Mouse (Mus musculus) lung, postnatal 25 days (tissue): Measurements from ENCODE around the gene Wfdc2.
A peak's percentile ranks its signal among the peaks of the same experiment; 100 is the strongest.
"Not testable (repeated sequence)": the region's sequence is repeated elsewhere in the genome, so short reads cannot be mapped to it uniquely, and the experiment has no call there.

Experiments
- DNase-seq: peaks from one replicate; pipeline ENCODE4 v3.0.0; 2022; ENCODE audit warnings: low spot score

Gene Wfdc2

GRCm38 (mm10) chr2:164549338-164549737, 12.9 kb upstream of the Wfdc2 start:
- DNase-seq = peak; percentile 77

DNA sequence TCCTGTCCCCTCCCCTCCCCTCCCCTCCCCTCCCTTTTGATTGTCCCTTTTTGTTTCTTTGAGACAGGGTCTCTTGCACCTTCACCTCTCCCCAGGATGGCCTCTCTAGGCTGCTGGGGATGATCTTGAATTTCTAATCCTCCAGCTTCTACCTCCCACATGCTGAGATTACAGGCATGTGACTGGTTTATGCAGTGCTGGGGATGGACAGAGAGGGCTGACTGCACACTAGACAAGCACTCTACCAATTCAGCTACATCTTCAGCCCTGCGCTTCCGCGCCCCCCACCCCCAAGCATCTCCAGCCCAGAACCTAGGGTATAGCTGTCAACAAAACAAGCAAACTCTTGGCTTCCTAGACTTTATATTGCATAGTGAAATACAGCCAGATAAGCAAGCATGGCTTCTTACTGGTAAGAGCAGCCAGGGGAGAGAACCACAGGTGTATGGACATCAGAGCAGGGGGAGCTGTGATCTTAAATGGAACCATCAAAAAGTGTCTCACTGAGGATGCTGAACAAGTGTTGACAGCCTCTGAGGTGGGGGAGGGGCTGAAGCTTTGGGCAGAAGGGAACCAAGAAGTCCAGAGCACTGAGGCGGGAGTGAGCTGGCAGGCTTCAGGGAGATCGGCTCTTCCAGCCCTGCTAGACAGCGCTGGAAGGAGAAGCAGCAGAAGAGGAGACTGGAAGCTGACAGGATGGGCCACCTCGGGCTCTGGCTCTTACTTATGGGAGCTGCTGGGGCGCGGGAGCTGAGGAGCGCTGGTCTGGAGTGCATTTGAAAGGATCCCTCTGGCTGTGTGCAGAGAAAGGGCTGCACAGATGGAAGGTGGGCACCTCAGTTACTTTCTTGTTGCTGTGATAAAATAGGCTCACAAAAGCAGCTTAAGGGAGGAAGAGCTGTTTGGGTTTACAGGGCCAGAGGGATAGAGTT, 12.0 kb upstream of the Wfdc2 start:
- no peak for DNase-seq

GRCm38 (mm10) chr2:164550895-164551269, 11.3 kb upstream of the Wfdc2 start:
- no peak for DNase-seq

DNA sequence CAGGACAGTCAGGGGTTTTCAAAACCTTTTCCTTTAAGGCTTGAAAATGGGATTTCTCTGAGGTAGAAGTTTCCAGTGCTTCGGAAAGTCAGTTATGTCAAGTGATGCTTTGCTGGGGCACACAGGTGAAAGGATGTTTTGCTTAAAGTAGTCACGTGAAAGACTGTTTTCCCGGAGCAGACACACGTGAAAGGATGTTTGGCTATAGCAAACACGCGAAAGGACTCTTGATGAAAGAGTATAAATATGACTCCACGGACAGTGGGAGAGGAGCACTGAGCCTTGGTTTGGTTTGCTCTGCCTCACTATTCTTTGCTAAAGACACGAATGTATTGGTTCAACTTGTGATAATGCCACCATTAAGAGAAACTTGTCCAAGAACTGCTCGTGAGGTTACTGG, 10.7 kb upstream of the Wfdc2 start:
- peak; percentile 43 for DNase-seq

- no peak for DNase-seq
These were observed 3.8 kb upstream of the Wfdc2 start for GRCm38 (mm10) chr2:164558426-164558825.

- peak; percentile 69 for DNase-seq
These were observed 3.1 kb upstream of the Wfdc2 start for GRCm38 (mm10) chr2:164558991-164559645.

- DNase-seq = no peak
These were observed 2.1 kb upstream of the Wfdc2 start for GRCm38 (mm10) chr2:164560106-164560505.

GRCm38 (mm10) chr2:164563339-164564038, 1.3 kb downstream of the Wfdc2 start:
- DNase-seq = no peak

DNA sequence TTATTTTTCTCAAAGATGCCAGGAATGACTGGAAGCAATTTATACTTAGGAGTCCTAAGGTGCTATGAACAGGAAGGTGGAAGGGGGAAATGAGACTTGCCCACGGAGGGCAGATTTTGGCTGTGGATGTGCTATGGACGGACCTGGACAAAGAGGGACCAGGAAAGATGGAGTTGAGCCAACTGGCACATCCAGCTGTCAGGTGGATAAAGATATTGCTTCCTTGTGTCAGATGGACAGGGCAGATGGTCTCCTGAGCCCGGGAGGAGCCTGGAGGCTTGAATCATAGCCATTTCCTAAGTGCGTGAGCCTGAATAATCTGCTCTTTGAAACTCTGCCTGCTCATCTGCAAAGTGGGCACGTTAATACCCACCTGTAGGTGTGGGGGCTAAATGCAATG, 2.1 kb downstream of the Wfdc2 start:
- no peak for DNase-seq

GRCm38 (mm10) chr2:164566997-164567396, 4.8 kb downstream of the Wfdc2 start:
- no peak for DNase-seq

DNA sequence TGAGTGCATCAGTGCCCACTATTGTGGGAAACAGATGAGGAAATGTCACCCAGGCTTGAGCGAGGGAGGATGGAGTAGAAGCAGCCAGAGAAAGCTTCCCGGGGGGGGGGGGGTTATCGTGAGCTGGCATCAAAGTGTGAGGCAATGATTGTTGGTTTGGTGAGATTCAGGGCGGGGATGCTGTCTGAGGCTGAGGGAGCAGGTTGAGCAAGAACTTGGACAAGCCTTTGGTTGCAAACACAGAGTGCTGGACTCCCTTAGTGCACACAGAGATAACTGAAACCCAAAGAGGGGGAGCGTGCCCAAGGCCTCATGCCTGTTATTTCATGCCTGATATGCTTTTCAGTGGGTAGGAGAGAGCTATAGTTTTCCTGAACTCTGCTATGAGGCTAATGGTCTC, 5.2 kb downstream of the Wfdc2 start:
- DNase-seq = no peak

- DNase-seq = not testable (repeated sequence)
These were observed 11.1 kb downstream of the Wfdc2 start, which contains the start of gene Spint3 for GRCm38 (mm10) chr2:164573359-164573758. TSS of gene Spint3 (minus strand) at chr2:164573459.

DNA sequence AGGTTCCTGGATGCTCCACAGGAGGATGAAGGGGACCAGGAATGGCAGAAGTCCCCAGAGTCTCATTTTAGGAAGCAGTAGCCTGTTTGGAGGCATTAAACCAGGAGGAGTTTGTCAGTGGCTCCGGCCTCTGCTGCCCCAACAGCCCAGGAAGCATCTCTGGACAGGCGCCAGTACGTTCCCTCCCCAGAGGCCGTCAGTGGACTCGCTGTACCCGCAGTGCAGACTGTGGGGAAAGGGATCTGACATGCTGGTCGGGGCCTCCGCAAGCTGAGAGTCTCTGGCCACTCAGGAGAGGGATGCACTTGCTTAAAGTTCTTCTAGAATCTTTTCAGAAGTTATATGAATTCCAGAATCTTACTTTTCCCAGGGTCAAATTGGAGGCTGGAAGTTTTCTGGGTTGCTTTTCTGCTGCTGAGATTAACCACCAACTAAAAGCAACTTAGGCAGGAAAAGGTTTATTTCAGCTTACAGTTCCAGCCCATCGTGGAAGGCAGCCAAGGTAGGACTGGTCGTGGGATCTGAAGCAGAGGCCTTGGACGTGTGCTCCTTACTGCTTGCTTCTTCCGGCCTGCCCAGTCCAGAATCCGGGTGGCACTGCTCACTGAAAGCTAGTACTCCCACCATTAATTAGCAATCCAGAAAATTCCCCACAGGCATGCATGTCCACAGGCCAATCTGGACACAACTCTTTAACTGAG, 23.0 kb downstream of the Wfdc2 start, which contains the start of gene Wfdc6a:
Wfdc6a (minus strand) TSS at position 423 of the 701 bp plus-strand sequence.
- peak; percentile 35 for DNase-seq

DNA sequence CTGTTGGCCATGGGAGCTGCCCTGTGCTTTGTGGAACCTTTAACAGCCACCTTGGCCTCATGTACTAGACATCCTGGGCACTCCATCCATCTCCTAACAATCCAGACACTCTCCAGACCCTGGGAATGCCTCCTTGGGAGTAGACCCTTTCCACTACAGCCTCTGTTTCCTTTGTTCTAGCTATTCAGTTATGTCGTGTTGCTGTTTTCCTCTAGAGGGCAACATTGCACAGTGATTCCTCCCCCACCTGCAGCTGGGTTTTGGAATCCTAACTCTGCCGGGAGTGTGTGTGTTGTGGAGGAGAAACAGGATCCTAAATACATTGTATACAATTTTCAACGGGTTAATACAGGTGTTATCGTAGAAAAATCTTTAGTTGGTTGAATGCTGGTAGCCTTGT, 29.8 kb downstream of the Wfdc2 start:
- peak; percentile 22 for DNase-seq

GRCm38 (mm10) chr2:164593494-164593893, 31.3 kb downstream of the Wfdc2 start, which contains the start of gene Eppin:
TSS of gene Eppin (minus strand) at chr2:164593594.
- DNase-seq = no peak

GRCm38 (mm10) chr2:164600179-164600578, 38.0 kb downstream of the Wfdc2 start:
- no peak for DNase-seq

DNA sequence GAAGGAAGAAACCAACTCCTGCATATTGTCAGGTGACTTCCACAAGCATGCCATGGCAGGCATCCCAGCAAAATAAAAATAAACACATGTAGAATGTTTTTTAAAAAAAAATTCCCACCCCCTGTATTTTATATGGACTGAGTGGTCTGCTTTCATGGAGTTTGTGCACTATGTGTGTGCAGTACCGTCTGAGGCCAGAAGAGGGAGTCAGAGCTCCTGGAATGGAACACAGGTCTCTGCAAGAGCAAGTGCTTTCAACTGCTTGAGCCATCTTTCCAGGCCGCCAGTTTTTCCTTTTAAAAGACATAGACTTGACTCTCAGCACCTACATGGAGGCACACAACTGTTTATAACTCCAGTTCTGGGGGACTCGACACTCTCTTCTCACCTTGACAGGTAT, 41.3 kb downstream of the Wfdc2 start:
- no peak for DNase-seq

DNA sequence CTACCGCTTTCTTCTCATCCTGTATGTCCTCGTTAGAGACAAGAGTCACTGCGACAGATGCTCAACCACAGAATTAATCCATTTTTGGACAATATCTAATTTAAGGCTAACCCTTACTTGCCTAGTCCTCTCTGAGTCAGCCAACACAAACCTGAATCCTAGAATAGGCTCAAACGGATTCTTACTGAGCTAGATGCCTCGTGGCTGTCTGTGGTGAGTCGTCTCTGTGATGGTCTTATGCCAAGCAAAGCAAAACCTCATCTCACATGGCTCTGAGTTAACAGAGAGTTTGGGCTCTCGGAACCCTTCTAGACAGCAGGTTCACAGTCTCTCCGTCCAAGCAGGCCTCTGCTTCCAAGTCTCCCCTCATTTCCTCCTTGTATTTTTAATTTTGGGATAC, 42.2 kb downstream of the Wfdc2 start:
- no peak for DNase-seq

GRCm38 (mm10) chr2:164608781-164609180, 46.6 kb downstream of the Wfdc2 start:
- no peak for DNase-seq

- DNase-seq = peak; percentile 68
These were observed 51.3 kb downstream of the Wfdc2 start, which contains the start of the genes Wfdc6b and Wfdc8 for GRCm38 (mm10) chr2:164613471-164613870. TSS of gene Wfdc6b (plus strand) at chr2:164613522. TSS of gene Wfdc8 (minus strand) at chr2:164613626.

DNA sequence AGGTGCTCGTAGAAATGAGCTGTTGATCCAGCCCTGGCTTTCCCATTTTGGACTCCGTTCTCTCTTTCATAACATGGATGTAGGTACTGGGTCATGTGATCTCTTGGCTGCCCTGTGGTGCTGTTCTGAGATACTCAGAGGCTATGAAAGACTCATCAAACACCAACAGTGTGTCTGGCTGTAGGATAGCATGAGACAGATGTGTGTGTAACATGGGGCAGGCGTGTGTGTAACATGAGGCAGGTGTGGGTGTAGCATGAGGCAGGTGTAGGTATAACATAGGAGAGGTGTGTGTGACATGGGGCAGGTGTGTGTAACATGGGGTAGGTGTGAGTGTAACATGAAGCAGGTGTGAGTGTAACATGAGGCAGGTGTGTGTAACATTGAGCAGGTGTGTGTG, 53.2 kb downstream of the Wfdc2 start:
- DNase-seq = no peak
